Mouse (Mus musculus): ENCODE results near the gene Myh1. TPM values are rescaled to one million over a fixed set of nuclear protein-coding genes. Genes with fewer than 3 reads are reported as not detected.

Gene Myh1
- total RNA-seq (2021): 0.12 TPM in 1 of 2 replicates, not detected in the other
- long read RNA-seq: 0 reads

DNA sequence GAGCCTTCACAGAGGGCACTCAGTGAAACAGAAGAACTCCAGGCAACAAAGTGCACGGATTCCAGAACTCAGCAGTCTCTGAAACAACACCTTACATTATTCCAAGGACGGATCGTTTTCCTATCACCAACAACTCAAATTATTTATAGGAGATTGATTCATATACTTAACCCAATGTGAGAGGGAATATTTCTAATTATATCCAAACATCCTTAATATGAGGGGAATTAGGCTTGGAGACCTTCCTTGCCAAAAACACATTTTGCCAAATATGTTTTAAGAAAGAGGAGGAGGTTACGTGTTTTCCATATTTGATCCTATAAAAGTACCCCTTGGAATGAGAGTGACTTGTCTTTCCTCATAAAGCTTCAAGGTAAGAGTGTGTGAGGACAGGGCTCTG lies at the start of gene Myh1:
TSS of gene Myh1 (plus strand) at position 301 of the 400 bp plus-strand sequence.
- DNase-seq: no peak

- DNase-seq: no peak
Observed at GRCm38 (mm10) chr11:67150237-67150636, 49.6 kb upstream of the Myh1 start.

GRCm38 (mm10) chr11:67151159-67151558 lies 48.7 kb upstream of the Myh1 start:
- DNase-seq: no peak

- no peak for DNase-seq
Observed at GRCm38 (mm10) chr11:67151651-67152630, 47.9 kb upstream of the Myh1 start.

- peak; percentile 18 for DNase-seq
Observed at GRCm38 (mm10) chr11:67153123-67153522, 46.7 kb upstream of the Myh1 start.

DNA sequence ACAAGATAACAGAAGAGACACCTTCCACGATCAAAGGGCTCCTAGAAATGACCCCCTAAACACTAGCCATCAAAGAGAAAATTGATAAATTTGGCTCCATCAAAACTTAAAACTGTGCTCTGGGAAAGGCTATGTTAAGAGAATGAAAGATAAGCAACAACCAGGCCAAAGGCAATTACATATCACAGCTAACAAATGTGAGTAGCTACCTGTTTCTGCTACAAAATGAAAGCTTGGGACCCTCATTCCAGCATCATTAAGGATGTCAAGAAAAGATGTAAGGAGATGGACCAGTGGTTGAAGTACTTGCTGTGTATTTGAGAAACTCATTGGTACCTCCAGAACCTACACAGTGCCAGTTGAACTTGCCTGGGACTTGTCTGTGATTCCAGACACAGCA lies 46.0 kb upstream of the Myh1 start:
- no peak for DNase-seq

DNA sequence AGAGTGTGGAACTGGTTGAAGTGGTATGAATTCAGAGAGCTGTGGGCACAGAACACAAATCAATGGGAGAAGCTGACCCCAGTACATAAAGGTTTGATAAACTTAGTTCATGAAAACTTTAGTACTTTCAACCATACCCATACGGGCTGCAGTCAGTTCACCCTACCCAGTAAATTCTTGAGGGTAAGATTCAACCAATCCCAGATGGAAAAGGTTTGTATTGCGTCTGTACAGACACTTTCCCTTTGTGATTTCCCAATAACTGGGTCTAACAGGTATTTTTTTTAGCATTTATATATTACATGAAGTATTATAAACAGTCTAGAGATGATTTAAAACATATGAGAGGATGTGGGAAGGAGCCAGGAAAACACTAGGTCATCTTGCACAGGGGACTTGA lies 44.2 kb upstream of the Myh1 start:
- no peak for DNase-seq

- no peak for DNase-seq
Observed at GRCm38 (mm10) chr11:67160131-67160530, 39.7 kb upstream of the Myh1 start.

- no peak for DNase-seq
Observed at GRCm38 (mm10) chr11:67163701-67164100, 36.2 kb upstream of the Myh1 start.

- DNase-seq: no peak
Observed at GRCm38 (mm10) chr11:67164851-67165250, 35.0 kb upstream of the Myh1 start.

GRCm38 (mm10) chr11:67169301-67169700 lies 30.6 kb upstream of the Myh1 start:
- DNase-seq: no peak

DNA sequence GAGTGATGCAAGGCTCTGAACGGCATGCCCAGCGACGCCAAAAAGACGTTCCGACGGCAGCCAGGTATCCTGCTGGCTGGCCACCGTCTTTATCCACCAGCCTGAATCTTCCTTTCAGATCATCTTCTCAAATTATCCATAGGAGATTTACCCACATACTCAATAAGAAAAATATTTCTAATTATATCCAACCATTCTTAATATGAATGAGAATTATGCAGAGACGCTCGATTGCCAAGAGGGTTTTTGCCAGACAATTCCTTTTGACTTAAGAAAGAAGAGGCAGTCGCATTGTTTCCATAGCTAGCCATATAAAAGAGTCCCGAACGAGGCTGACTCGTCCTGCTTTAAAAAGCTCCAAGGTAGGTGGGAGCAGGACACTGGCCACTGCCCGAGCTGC lies 29.1 kb upstream of the Myh1 start, which contains the start of gene Myh2:
TSS of gene Myh2 (plus strand) at position 301 of the 400 bp plus-strand sequence.
- DNase-seq: no peak

DNA sequence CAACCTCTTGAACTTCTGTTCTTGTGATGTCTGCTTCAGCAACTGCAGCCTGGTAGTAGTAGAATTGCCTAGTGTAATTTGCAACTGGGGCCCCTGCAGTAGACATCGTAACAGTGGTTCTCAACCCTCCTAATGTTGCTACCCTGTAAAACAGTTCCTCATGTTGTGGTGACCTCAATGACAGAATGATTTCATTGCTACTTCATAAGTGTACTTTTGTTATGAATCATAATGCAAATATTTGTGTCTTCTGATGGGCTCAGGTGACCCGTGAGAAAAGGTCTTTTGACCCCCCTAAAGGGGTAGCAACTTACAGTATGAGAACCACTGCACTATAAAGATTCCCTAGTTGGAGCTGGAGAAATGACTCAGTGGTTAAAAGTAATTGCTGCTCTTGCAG lies 27.4 kb upstream of the Myh1 start:
- DNase-seq: no peak

- DNase-seq: no peak
Observed at GRCm38 (mm10) chr11:67176376-67176775, 23.5 kb upstream of the Myh1 start.

DNA sequence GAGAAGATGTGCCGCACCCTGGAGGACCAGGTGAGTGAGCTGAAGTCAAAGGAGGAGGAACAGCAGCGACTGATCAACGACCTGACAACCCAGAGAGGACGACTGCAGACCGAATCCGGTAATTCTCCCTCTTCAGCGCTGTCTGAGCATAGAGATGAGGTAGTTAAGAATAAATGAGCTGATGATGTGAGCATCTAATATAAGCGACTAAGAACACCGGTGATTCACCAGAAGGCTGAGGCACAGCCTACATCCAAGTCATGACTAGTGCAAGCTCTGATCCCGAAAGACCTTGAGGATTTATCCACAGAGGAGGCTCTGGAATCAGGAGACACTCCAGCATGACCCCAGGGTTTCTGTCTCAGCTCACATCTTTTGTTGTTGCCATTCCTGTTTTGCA lies 9.5 kb upstream of the Myh1 start:
- no peak for DNase-seq

DNA sequence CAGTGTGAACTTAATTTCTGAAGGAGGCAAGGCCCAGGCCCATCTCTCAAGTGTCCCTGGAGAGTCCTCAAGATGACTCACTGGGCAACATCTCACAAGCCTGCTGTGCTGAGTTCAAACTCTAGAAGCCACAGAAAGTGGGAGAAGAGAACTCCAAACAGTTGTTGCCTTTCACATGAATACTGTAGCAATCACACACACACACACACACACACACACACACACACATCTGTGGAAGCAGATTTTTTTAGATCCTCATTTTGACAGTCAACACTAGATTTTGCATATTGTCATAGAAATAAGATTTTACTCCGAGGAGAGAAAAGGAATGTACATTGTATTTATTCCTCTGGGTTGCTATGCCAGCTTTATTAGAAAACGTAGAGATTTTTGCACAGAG lies 9.0 kb upstream of the Myh1 start:
- no peak for DNase-seq

- no peak for DNase-seq
Observed at GRCm38 (mm10) chr11:67191496-67191895, 8.4 kb upstream of the Myh1 start.

DNA sequence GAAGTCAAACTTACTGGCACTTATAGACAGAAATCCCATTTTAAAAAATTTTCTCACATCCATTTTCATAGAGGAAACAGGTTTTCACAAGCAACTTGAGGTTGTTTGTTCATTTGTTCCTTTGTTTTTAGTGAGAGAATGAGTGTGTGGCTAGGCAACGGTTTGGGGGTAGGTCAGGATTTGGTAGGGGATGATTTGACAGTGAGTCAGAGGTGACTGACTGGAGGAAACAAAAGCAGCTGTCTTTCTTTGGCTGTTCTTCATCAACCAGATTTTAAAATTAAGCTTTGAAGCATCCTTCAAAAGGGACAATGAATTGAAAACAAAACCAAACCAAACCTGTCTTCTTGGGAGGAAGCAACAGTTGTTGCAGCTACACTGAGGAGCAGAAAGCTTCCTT lies 531 bp upstream of the Myh1 start:
- no peak for DNase-seq

DNA sequence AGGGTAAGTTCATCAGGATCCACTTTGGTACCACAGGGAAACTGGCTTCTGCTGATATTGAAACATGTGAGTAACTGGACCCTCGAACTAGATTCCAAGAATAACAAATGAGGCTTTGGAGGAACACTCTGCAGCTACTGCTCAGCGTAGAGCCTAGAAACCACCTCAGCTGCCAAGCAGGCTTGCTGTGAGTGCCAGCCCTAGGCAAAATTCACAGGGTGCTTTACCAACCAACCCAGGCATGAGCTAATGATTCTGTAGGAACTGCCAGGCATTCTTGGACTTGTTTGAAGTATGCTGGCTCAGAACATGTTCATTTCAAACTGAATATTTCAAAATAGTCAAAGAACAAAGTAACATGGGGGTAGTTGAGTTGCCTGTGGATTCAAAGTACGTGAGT lies 4.9 kb downstream of the Myh1 start:
- DNase-seq: no peak

GRCm38 (mm10) chr11:67221803-67222202 lies 22.0 kb downstream of the Myh1 start:
- no peak for DNase-seq

- DNase-seq: no peak
Observed at GRCm38 (mm10) chr11:67224466-67224865, 24.6 kb downstream of the Myh1 start.

GRCm38 (mm10) chr11:67228731-67229130 lies 28.9 kb downstream of the Myh1 start:
- no peak for DNase-seq

DNA sequence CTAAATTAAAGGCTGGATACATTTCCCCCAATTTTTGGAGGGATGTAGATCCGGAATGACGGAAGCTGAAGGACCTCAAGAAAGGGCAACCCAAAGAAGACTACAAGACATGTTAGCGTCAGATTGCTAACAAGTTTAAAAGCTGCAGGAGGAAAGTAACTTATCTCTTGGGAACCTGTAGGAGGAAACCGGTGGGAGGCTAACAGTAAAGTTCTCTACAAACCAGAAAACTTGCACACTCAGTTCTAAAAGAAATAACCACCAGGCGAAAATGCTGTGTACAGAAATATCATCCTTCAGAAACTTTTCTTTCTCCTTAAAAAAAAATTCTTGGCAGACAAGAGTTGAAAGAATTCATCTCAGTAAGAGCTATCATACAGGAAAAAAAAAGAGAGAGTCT lies 29.3 kb downstream of the Myh1 start:
- no peak for DNase-seq

DNA sequence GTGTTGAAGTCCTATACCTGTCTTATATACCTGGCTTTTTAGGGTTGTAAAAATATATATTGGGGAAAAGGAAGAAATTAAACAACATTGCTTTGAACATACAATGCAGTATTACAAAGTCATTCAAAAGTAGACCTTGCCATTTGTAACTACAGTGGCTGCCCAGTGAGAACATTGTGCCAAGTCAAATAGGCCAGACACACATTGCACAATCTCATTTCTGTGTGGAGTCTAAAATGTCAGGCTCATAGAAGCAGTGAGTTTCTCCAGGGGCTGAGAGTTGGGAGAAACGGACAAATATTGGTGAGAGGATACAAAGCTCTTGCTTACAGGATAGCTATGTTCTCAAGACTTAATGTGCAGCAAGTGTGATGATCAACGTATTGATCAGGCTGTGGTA lies 30.1 kb downstream of the Myh1 start:
- no peak for DNase-seq
